Mouse (Mus musculus) lung, adult 2 months (tissue): ENCODE measurements around the gene Bdh2. TPM values are rescaled to one million over a fixed set of nuclear protein-coding genes. Genes with fewer than 3 reads are reported as not detected.

Source experiments
- DNase-seq: peaks from one replicate; pipeline ENCODE4 v3.0.0; 2022
- H3K4me1 ChIP-seq: fragments of 200-500 bp; 2 replicates; pipeline ENCODE4 v1.6.1; 2011; ENCODE audit warnings: low read length; ENCODE audit not compliant: control insufficient read depth, insufficient read depth
- H3K4me3 ChIP-seq: fragments of 200-500 bp; replicated peaks from 2 replicates; pipeline ENCODE3; 2011; ENCODE audit warnings: low read depth, mild to moderate bottlenecking, control low read depth, low read length; ENCODE audit errors: extremely low read depth
- CTCF ChIP-seq: fragments of 200-500 bp; IDR thresholded peaks from 2 replicates; pipeline ENCODE4 v1.5.1; 2011; ENCODE audit warnings: mild to moderate bottlenecking, low read length, control low read depth; ENCODE audit not compliant: insufficient read depth
- POLR2A ChIP-seq: fragments of 200-500 bp; IDR thresholded peaks from 2 replicates; pipeline ENCODE4 v1.6.1; 2011; ENCODE audit warnings: low read depth, mild to moderate bottlenecking, control low read depth, low read length, borderline replicate concordance; ENCODE audit errors: extremely low read depth
- WGBS: fragments of 180-500 bp; shearing (Covaris S2); methylation state at CpG from one replicate; pipeline ENCODE4 v1.1.7; 2018; 5-methylcytosine and 5-hydroxymethylcytosine counted together
- polyA plus RNA-seq: library from polyadenylated mRNA; depleted of rRNA; stranded (reverse); fragments of >200 nt; gene quantifications from 2 replicates; pipeline ENCODE4 v1.2.3, GENCODE M21; 2012

Bdh2 gene
- polyA plus RNA-seq, 1 experiment = 1.2 TPM

DNA sequence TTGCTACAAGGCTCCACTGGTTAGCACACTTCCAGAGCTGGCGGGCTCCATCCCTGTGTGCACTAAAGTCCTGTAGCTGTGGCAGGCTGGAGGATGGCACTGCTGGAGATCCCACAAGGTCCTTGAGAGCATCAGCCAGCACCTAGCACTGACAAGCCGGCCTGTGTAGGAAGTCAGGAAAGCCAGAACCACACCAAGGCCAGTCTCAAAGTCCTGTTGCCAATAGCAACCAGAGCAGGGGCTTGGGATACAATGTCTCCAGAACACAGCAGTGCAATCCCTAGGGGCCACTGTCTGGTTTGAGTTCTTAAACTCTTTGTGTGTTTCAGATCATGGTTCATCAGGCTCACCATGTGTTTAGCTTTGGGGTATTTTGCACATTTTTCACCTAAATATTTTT, 33.8 kb downstream of the Bdh2 start:
- Histone ChIP-seq H3K4me1 (no peaks in the 10 kb centered on the region), H3K4me3 (no peak overlapping the region)
- TF ChIP-seq CTCF (no peak), POLR2A (no peak)
- 61% methylated on average over 2 of the region's 2 CpGs for WGBS
- DNase-seq = no peak

DNA sequence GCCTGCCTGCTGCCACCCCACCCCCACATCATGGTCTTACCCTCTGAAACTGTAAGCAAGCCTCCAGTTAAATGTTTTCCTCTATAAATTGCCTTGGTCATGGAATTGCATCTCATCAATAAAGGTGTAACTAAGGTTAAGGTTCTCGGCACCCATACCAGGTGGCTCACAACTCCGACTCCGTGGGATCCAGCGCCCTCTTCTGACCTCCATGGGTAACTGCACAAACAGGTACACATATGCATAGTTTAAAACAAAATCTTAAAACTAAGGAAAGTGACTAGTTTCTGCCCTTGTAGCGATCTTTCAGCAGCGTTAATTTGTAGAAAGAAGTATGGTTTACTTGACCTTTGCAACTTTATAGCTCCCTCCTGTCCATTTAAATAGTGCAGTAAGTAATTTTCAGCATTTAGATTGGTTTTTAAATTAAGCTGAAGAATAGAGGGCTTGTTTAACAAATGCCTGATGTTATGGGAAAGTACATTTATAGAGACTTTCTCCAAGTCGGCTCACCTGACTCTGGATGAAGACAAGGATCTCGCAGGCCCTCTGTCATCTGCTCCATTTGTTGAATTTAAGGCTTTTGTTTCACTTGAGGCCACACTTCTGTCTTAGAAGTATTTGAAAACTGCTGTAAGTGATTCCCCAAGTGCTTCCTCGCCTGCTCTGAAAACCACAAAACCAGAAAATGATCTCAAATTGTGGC, 34.9 kb downstream of the Bdh2 start:
- no peak for DNase-seq
- WGBS = 83% methylated on average over 9 of the region's 9 CpGs
- Histone ChIP-seq H3K4me3 (no peak overlapping the region), H3K4me1 (no peaks in the 10 kb centered on the region)
- TF ChIP-seq CTCF = no peak
- no peak for TF ChIP-seq POLR2A

DNA sequence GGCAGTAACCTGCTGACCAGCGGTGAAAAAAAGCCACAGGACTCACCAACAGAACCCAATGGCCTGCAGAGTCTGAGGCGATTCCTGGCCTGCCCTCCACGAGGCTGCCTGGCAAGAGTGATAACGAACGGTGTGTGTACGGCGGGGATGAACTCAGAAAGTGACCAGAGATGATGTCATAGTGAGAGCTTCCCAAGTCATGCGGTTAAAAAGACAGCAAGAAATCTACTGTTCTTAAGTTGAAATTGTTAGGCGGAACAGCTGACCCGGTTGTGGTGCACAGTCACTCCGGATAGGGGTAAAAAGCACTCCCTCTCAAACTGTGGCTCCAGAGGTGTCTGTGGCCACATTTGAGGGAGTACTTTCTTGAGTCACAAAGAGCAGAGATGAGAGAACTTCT, 37.3 kb downstream of the Bdh2 start:
- WGBS = 72% methylated on average over 11 of the region's 11 CpGs
- Histone ChIP-seq H3K4me1 (no peaks in the 10 kb centered on the region), H3K4me3 (no peak overlapping the region)
- no peak for TF ChIP-seq CTCF
- TF ChIP-seq POLR2A = no peak
- no peak for DNase-seq

DNA sequence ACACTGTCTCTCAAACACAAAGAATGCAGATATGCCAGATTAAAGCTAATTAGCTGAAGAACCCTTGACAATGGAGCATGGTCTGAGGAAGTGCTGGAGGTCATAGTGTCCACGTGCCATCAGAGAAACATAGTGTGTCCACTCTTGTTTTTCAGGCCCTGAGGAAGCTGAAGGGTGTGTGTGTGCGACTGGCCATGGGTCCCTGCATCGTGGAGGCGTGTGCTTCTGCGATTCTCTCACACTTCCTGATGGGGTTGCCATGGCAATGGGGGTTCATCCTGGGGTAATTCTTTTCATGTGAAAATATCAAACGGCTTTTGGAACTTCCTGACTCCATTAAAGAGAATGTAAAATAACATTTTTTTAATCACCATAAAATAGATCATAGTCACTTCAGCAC, 43.3 kb downstream of the Bdh2 start:
- TF ChIP-seq POLR2A = no peak
- no peak for TF ChIP-seq CTCF
- DNase-seq = no peak
- 32% methylated on average over 6 of the region's 6 CpGs for WGBS

DNA sequence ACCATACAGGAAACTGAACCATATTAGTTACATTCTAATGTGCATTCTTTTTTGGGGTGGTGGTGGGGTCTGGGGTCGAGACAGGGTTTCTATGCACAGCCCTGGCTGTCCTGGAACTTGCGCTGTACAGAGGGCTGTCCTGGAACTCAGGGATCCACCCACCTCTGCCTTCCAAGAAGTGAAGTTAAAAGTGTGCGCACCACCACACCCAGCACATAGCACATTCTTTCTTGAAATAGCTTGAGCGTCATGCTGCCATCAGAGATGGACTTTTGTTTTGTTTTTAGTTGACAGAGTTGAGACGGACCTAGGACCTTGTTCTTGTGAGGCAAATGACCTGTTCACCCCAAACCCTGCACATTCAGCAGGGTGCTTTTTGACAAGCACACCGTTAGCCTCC, 46.2 kb downstream of the Bdh2 start:
- Histone ChIP-seq H3K4me3 (no peak overlapping the region), H3K4me1 (no peaks in the 10 kb centered on the region)
- no peak for DNase-seq
- WGBS = 62% methylated on average over 6 of the region's 6 CpGs
- TF ChIP-seq POLR2A = no peak
- TF ChIP-seq CTCF = no peak

More for the DNA sequence above, 43.3 kb downstream of the Bdh2 start:
- H3K4me3 ChIP-seq = no peak overlapping the region
- H3K4me1 ChIP-seq = no peaks in the 10 kb centered on the region

DNA sequence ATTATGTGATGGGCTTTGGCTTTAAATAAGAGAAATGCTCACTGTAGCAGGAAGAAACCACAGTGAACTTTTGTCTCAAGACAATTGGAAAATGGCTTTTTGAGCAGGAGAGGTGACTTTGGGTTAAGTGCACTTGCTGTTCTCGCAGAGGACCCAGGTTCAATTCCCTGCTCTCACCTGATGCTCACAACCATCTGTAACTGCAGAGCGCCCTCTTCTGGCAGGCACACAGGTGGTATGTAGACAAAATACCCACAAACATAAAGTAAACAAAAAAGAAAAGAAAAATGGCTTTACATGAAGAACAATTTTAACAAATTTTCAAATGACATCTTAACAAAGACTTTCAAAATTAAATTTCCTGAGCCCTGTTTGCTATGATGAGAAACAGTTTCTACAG, 46.6 kb downstream of the Bdh2 start:
- TF ChIP-seq POLR2A (no peak), CTCF (peak; percentile 22; the same call in 1 of the 2 replicates)
- Histone ChIP-seq H3K4me3 (no peak overlapping the region), H3K4me1 (no peaks in the 10 kb centered on the region)
- no peak for DNase-seq
- WGBS = 53% methylated on average over 2 of the region's 2 CpGs

DNA sequence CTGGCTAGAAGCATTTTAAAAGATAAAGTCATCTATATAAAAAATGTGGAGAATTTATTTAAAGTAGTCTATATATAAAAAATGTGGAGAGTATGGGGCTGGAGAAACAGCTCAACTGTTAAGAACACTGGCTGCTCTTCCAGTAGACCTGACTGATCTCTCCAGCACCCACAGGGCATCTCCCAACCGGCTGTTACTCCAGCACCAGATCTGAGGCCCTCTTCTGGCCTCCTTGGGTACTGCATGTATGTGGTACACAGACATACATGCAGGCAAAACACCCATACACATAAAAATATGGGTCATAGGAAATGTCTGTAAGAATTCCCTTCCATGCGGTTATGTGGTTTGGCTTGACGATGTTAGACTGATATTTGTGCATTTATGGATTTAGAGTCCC, 47.5 kb downstream of the Bdh2 start:
- TF ChIP-seq POLR2A (no peak), CTCF (peak; percentile 37; the same call in 1 of the 2 replicates)
- DNase-seq = peak; percentile 26
- no peaks in the 10 kb centered on the region for H3K4me1 ChIP-seq
- WGBS = 53% methylated on average over 3 of the region's 3 CpGs
- no peak overlapping the region for H3K4me3 ChIP-seq

DNA sequence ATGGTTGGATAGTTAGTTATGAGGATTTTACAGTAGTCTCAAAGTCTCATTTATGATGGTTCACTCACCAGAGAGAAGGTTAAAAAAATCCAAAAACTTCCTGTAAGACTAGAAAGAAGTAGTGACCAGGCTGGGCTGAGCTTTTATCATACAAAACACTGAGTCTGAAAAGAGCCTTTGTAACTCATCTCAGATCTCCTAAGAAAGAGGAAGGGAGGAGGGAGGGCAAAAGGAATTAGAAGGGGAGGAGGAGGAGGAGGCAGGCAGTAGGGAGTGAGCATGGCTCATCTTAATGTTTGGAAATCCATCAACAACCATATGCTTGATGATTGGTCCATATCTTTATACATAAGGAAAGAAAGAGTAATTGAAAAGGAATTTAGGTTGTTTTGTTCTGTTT, 51.7 kb downstream of the Bdh2 start:
- no peaks in the 10 kb centered on the region for H3K4me1 ChIP-seq
- no peak overlapping the region for H3K4me3 ChIP-seq
- no peak for DNase-seq
- TF ChIP-seq CTCF (no peak), POLR2A (no peak)

DNA sequence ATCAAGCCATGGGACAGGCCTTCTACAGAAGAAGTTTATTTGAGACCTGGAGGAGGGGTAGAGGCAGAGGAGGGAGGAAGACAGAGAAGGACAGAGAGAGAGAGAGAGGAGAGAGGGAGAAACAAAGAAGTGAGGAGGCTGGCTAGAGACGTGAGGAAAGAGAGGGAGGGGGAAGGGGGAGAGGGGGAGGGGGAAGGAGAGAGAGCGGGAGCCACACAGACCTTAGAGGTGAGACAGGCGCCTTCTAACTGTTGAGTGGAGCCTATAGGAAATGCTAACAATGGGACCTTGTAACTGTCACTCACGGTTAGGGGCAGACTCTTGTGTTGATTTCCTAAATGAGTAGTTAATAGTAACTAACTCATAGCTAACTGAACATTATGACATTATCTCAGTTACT, 52.7 kb downstream of the Bdh2 start:
- no peak for DNase-seq
- no peak overlapping the region for H3K4me3 ChIP-seq
- WGBS = 46% methylated on average over 4 of the region's 4 CpGs
- no peak for TF ChIP-seq POLR2A
- TF ChIP-seq CTCF = no peak
- no peaks in the 10 kb centered on the region for H3K4me1 ChIP-seq

DNA sequence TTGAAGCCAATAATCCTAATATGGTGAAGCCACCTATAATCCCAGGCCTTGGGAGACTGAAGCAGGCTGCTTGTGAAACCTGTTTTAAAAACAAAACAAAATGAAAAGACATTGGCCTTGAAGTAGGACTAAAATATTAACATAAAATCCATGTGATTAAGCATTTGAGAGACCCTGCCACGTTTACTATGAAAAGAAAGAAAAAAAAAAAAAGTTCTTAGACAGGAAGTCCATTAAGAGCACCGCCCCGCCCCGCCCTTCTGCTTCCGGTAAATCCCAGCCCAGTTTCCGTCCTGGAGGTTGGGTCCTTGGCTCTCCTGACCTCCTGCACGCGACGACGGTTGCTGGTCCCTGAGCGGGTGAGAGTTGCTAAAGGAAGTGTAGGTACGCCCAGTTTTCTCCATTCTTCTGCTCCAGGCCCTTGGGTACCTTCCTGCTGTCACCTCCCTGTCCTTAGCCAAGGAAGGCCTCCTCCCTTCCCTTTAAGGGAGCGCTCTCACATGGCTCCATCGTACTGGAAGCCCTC, 66.8 kb downstream of the Bdh2 start, which contains the start of gene Slc9b1:
TSS of gene Slc9b1 (plus strand) at position 291 of the 526 bp plus-strand sequence.
- TF ChIP-seq POLR2A (no peak), CTCF (no peak)
- WGBS = 58% methylated on average over 14 of the region's 14 CpGs
- DNase-seq = no peak
- Histone ChIP-seq H3K4me3 (no peak within 1 kb of the TSS), H3K4me1 (no peaks in the 10 kb centered on the region)
